In the genomic region with DNA sequence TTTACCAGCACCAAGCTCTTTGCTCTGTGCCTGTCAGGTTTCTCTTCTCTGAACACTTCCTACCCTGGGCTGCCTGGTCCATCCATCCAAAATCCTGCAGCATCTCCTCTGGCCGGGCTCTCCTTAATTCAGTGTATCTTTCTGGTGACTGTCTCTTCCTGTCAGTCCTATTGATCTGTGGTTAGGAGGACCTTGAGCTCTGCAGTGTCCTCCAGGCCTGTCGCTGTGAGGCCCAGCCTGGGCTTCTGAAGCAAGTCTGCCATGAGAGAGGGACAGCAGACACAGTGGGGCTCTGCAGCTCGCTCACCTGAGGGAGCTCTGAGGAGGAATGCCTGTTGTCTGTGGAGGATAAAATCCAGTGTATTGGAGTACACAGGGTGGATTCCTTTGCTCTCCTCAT, we compare ENCODE assay signal across 1 mouse cellular context.
TF ChIP-seq lines count a peak whose summit lies in the region.

No protein-coding gene starts in this region.

TF ChIP-seq in C2C12, 6 proteins besides CTCF, POLR2A, EP300 and RAD21 (continued from another document):
- TF ChIP-seq FOSL1 (IDR thresholded peaks at IDR 0.05; ENCODE audit: insufficient read depth, low read length, poor library complexity, severe bottlenecking), result no peak
